Mouse (Mus musculus) heart, postnatal 36 days (tissue): Measurements from ENCODE around the gene Dscaml1. TPM values are rescaled to one million over a fixed set of nuclear protein-coding genes. Genes with fewer than 3 reads are reported as not detected.

Source experiments
- DNase-seq, 2 experiments: peaks; one replicate each; pipeline ENCODE4 v3.0.0; 2021 to 2022
- intact Hi-C: fragments of 180-260 bp; cut with DNase I; formaldehyde crosslinking; loops from one replicate; pipeline ENCODE4 v1.15.1; 2025
- total RNA-seq, 2 experiments: library from RNA; stranded (reverse); gene quantifications; 2 replicates each; pipeline ENCODE4 v1.2.3; 2021

Gene Dscaml1
- total RNA-seq, 2 experiments from 2014 or later: not detected

GRCm38 (mm10) chr9:45501963-45502641 is 75.7 kb downstream of the Dscaml1 start:
- DNase-seq: no peak
- intact Hi-C loops: no loop called here

GRCm38 (mm10) chr9:45504977-45505376 is 78.5 kb downstream of the Dscaml1 start:
- intact Hi-C loops: no loop called here
- DNase-seq: peak in 1 of 2 experiments; percentile 1

GRCm38 (mm10) chr9:45505487-45505939 is 79.1 kb downstream of the Dscaml1 start:
- peak in 1 of 2 experiments; percentile 2 for DNase-seq
- intact Hi-C loops: no loop called here

GRCm38 (mm10) chr9:45507482-45507881 is 81.1 kb downstream of the Dscaml1 start:
- DNase-seq: no peak
- intact Hi-C loops: no loop called here

GRCm38 (mm10) chr9:45510806-45511546 is 84.5 kb downstream of the Dscaml1 start:
- no peak for DNase-seq
- intact Hi-C loops: no loop called here

GRCm38 (mm10) chr9:45517993-45518705 is 91.7 kb downstream of the Dscaml1 start:
- no peak for DNase-seq

GRCm38 (mm10) chr9:45519841-45520240 is 93.4 kb downstream of the Dscaml1 start:
- DNase-seq: no peak
- intact Hi-C loops: no loop called here

More at GRCm38 (mm10) chr9:45517993-45518705, 91.7 kb downstream of the Dscaml1 start:
- intact Hi-C loops: no loop called here

- no peak for DNase-seq
- intact Hi-C loops: no loop called here
Measured at GRCm38 (mm10) chr9:45522866-45523265, 96.4 kb downstream of the Dscaml1 start.

GRCm38 (mm10) chr9:45524505-45524904 is 98.1 kb downstream of the Dscaml1 start:
- no peak for DNase-seq

GRCm38 (mm10) chr9:45533253-45533652 is 106.8 kb downstream of the Dscaml1 start:
- intact Hi-C loops: no loop called here
- DNase-seq: no peak

More at GRCm38 (mm10) chr9:45524505-45524904, 98.1 kb downstream of the Dscaml1 start:
- intact Hi-C loops: no loop called here

- DNase-seq: no peak
- intact Hi-C loops: no loop called here
Measured at GRCm38 (mm10) chr9:45534472-45534988, 108.1 kb downstream of the Dscaml1 start.

- intact Hi-C loops: no loop called here
- DNase-seq: no peak
Measured at GRCm38 (mm10) chr9:45537649-45538048, 111.2 kb downstream of the Dscaml1 start.

- no peak for DNase-seq
- intact Hi-C loops: no loop called here
Measured at GRCm38 (mm10) chr9:45539265-45540044, 113.0 kb downstream of the Dscaml1 start.

- no peak for DNase-seq
- intact Hi-C loops: no loop called here
Measured at GRCm38 (mm10) chr9:45546024-45546638, 119.7 kb downstream of the Dscaml1 start.

GRCm38 (mm10) chr9:45546902-45547578 is 120.6 kb downstream of the Dscaml1 start:
- no peak for DNase-seq
- intact Hi-C loops: no loop called here

GRCm38 (mm10) chr9:45549796-45550195 is 123.4 kb downstream of the Dscaml1 start:
- no peak for DNase-seq
- intact Hi-C loops: no loop called here

- DNase-seq: no peak
- intact Hi-C loops: no loop called here
Measured at GRCm38 (mm10) chr9:45550210-45550609, 123.8 kb downstream of the Dscaml1 start.

GRCm38 (mm10) chr9:45550662-45551061 is 124.2 kb downstream of the Dscaml1 start:
- intact Hi-C loops: no loop called here
- DNase-seq: no peak
